Mouse (Mus musculus): ENCODE data around the gene Aire.

Gene Aire

GRCm38 (mm10) chr10:78005791-78006438, 37.5 kb downstream of the Aire start:
- DNase-seq = no peak

DNA sequence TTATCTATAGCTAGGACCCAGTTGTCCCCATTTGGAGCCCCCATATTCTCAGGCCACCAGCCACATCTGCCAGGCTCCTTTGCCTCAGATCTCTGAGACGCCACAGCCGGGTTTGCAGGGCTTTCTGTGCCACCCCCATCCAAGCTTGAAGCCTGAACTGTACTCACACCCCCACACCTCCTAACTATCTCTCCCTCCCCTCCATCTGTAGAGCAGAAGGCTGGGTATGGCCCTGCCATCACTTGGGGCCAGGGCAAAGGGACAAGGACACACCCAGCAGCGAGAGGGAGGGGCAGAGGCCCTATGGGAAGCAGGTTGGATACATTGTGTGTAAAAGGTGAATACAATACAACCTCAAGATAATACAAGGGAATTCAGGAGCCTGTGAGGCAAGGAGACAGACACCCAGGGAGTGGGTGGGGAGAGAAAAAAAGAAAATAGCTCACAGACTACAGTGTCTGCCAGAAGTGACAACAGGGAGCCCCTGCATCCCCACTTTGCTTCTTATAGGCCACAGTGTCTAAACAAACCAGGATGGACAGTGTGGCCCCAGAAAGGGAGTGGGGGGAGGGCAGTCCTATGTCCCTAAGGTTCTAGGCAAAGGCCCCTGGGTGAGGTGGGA, 38.8 kb downstream of the Aire start:
- DNase-seq = no peak

GRCm38 (mm10) chr10:78002316-78002715, 41.1 kb downstream of the Aire start:
- no peak for DNase-seq

DNA sequence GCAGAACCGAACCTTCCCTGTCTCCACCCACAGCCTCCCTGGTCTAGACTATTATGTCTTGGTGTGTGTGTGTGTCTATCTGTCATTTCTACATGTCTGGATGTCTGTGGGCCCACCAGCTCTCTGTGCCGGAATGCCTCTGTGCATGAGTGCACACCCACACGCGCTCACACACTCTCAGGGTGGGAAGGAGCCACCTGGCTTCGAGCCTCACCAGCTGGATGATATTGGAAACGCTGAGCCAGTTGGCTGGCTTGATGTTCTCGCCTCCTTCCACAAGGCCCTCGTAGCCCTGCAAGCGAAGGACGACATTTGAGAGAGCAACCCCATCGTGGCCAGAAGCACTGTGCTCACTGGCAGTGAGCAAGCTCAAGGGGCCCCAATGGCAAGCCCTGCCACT, 41.6 kb downstream of the Aire start:
- DNase-seq = no peak

DNA sequence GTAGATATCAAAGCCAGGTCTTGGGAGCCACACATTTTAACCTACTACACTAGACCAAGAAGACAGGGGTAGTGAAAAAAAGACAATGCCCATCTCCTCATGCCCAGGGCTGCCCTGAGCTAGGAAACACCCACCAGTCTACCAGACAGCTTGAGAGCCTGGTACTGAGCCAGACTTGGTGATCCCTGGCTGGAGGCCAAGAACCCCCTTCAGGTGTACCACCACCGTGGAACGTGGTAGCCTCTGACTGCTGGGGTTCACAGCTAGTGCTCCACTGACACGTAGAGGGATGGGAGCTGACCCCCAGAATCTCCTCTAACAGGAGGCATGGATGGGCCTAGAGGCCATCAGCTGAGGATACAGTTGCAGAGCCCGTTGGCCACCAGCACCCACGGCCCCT, 43.2 kb downstream of the Aire start:
- no peak for DNase-seq

DNA sequence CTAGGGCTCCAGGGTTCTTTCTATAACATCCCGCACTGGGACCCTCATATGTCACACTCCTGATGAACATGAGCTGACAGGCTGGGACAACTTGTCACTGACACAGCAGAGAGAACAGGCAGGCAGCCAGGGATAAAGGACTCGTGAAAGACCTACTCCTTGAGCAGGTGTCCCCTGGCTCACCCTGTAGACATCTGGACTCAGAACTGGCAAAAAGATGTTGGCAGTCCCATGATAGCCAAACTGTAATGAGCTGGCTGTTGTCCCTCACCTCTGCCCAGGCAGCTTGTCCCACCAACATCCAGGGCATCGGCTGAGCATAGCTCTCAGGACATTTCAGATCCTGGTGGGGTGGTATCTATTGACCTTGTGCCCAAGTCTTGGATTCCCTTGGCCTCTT, 47.8 kb downstream of the Aire start:
- DNase-seq = no peak

GRCm38 (mm10) chr10:77985775-77986174, 57.6 kb downstream of the Aire start:
- DNase-seq = no peak

DNA sequence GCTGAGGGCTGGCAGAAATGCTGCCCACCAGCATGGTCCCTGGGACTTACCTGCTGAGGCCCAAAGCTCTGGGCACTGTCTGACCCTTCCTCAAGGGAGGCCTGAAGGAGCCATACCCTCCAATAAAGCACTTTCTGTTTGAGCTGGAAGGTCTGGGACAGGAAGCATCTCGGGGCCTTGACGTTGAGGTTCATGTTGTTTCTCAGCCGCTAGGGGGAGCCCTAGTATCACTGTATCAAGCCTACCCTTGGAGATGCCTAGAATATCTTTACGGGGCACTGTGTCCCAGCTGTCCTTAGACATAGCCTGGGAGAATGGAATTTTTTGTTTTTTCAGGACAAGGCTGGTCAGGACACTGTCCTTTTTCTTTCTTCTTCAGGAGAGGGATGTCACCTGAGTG, 58.8 kb downstream of the Aire start:
- peak; percentile 75 for DNase-seq

Measured in cerebellum, adult 9-10 months (tissue).